Mouse (Mus musculus) urinary bladder, adult 2 months (tissue): ENCODE measurements around the gene Otp. TPM values are rescaled to one million over a fixed set of nuclear protein-coding genes. Genes with fewer than 3 reads are reported as not detected.

Source experiments
- DNase-seq: peaks from one replicate; pipeline ENCODE4 v3.0.0; 2022; ENCODE audit warnings: low spot score
- polyA plus RNA-seq: library from polyadenylated mRNA; depleted of rRNA; stranded (reverse); fragments of >200 nt; gene quantifications from 2 replicates; pipeline ENCODE4 v1.2.3, GENCODE M21; 2012

Gene Otp
- polyA plus RNA-seq, 1 experiment: not detected

DNA sequence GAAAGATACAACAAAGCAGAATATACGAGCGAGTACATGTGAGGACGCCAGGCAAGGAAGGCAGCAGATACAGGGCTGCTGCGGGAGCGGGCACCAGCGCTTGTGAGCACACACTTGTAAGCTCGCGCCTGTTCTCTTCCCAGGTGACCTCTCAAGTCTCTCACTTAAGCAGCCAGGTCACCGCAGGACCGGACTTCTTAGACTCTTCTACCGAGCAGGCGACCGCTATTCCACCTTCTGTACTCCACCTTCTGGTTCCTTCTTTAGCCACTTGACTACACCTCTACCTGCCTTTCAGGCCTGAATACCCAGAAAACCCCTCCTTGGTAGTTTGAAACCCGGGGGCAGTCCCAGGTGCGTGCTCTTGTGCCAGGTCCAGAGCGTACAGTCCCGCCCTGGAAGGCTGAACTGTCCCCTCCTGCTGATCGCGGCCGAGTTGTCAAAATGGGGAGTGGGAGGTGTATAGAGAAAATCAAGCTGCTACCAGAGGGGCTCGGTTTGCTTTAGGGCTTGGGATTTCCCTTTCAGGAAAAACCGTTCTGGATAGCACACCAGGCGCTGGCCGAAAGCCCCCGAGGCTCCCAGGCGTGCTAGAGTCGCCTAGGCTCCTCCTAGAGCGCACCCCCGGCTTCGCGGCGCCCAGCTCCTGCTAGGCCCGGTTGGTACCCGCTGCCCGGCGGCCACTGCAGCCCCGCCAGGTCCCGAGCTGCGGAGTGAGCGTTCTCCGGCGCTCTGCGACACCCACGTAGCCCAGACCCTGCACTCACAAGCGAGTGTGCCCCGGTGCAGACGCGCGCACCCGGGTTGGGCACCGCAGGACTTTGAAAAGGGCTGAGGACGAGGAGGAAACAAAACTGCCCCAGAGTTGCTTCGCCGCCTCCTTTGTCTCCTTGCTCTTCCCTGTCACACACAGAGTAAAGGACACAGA, 2.0 kb upstream of the Otp start:
- no peak for DNase-seq

DNA sequence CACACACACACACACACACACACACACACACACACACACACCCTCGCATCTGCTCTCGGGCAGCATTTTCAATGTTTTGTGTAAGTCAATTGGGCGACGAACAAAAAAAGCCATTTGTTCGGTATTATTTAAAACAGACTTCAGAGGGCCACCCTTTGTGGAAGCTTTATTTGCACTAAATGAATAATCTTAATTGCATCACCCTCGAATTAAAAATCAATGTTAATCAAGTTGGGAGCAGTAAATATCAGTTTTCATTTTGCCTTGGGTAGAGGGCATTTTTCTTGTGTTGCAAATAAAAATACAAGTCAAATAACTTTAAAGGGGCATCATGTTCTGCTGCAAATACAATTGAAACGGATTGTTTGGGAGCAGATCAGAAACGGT, 1.4 kb upstream of the Otp start:
- DNase-seq: no peak

DNA sequence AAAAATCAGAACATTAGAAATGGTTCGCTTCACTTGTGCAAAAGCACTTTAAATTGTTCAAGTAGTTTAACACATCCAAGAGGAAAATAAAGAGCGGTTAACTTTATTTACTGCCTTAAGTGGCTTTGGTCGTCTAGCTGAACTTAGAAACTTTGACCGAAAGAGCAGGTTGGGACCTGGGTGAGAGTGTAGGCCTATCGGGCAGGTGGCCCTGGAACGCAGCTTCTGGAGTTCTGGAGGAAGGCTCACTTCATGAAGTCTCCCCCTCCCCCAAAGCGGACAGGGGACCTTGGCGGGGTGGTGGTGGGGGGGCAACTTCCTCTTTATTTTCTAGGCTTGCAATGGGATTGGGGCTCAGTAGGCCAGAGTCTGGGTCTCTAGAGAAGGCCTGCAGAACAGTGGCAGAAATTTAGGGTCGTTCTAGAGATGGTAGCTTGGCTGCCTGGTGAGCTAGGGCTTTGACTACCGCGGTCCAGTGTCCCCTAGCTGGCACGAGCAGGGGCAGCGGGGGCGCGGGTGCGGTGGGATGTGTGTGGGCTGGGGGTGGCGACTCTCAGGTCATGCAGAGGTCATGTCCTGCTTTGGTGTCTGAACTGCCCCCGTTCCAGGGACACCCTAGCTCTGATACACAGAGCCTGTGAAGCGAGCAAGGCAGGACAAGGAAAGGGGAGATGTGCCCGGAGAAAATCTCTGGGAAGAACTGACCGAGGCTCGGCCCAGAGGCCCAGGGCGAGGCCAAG, 576 bp upstream of the Otp start:
- DNase-seq: no peak

DNA sequence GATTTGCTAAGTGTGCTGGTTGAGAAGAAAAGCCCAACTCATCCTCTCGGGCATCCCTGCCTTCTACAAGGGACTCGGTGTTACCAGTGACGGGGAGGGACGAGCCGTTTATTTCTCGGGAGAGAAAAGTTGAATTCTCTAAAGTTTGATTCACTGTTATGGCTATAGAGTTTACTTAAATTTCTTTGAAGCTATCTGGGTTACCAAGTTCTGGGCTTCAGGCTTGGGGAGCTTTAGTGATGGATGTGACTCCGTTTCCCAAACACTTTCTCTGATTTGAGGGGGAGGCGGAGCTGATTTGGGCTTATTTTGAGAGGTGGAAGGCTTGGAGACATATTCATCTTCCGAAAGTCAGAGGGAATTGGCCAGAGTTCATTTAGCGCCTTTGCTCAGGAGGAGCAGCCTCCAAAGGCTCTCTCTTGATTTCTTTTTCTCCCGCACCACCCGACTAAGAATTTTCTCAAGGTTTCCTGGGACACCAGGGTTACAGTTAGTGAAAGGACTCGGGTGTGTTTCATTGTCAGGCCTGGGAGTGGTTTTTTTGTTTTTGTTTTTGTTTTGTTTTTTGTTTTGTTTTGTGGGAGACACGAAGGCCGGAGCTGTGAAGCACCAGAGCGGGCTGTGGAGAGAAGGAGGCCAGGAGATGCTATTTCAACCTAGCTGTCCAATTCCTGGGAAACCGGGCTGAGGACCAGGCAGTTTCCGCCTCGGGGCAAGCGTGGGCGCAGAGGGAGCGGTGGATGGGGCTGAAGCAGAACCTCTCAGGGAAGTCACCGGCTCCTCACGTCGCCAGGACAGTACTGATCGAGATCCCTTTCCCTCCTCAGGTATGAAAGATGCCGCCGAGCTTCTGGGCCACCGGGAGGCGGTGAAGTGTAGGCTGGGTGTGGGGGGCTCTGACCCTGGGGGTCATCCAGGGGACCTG, 1.1 kb downstream of the Otp start:
- no peak for DNase-seq

DNA sequence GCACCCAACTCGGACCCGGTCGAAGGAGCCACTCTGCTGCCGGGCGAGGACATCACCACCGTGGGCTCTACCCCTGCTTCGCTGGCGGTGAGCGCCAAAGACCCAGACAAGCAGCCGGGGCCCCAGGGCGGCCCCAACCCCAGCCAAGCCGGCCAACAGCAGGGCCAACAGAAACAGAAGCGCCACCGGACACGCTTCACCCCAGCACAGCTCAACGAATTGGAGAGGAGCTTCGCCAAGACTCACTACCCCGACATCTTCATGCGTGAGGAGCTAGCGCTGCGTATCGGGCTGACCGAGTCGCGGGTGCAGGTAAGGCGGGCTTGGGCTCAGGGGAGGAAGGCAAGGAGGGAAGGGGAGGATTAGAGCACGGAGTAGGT, 1.8 kb downstream of the Otp start:
- DNase-seq: no peak

DNA sequence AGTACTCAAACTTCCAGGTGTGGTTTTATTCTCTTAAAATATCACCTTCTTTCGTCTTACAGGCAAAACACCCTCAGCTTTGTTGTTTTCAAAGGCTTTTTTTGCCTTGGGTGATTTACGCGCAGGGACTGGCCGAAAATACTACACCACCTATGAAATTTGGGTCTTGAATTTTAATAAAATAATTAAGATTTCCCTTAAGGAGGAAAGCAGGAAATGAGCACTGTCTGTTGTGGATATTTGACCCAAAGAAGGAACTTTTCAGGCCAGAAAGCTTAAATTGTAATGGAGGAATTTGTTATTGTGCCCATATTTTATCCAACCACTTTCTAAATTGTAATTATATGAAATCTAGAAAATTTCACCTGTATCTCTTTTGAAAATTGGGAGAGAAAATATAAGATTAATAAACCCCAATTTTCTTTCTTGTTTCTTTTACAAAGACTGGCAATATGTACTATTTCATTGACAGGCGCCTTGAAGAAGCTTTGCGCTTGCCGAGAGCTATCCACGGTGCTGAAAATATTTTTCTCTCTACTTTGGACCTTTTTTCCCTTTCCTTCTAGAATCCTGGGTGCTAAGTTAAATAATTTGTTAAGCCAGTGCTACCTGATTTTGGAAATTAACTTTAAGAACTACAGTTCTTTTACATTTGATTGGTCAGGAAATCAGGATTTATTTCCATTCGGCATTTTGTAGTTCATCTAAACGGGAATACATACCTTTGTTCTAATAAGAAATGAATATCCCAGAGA, 2.8 kb downstream of the Otp start:
- DNase-seq: no peak

DNA sequence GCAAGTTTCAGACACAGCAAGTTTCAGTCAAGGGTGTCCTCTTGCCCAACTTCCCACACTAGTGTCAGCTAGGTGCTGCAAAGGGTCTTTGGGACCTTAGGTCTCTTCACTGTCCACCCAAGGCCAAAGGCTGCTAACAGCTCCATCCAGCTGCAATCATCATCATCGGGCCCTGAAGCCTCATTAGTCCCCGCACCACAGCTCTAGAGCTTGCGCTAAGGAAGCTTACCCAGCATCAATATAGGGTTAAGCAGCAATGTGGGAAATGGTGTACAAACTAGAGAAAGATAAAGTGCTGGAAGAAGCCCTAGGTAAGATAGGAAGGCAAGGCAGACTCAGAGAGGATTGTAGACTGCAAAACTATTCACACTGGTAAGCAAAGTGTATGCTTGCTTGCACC, 5.8 kb downstream of the Otp start:
- no peak for DNase-seq

DNA sequence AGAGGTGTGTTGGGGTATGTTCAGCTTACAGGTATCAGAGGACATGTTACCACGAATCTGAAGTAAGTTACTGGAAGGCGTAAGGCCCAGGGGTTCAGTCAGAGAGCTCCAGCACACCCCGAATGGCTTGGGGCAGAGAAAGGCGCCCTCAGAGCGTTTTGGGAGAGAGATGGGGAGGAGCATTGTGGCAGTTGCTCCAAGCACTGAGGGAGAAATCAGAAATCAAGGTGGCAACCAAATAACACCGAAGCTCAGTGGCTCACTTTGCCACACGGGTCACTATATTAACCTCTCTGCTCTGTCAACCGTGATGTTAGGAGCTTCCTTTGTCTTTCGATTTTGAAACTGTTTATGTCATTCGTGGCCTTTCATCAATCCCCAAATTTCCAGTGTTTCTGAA, 6.8 kb downstream of the Otp start:
- no peak for DNase-seq

DNA sequence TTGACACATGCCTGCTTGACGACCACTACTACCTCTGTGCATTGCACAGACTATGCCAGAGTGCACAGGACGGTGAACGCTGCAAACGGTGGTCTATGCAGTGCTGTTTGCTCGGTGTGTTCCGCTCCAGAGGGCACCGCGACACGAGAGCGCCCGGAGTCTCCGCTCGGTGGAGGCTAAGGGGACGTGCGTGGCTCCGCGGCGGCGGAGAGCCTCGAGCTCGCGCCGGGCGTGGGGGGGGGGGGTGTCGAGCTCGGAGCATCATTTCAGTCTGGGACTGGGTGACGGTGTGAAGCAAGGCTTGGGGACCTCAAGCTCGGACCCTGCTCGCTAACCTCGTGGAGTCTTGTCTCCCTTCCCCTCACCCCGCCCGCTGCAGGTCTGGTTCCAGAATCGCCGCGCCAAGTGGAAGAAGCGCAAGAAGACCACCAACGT, 7.3 kb downstream of the Otp start:
- no peak for DNase-seq

DNA sequence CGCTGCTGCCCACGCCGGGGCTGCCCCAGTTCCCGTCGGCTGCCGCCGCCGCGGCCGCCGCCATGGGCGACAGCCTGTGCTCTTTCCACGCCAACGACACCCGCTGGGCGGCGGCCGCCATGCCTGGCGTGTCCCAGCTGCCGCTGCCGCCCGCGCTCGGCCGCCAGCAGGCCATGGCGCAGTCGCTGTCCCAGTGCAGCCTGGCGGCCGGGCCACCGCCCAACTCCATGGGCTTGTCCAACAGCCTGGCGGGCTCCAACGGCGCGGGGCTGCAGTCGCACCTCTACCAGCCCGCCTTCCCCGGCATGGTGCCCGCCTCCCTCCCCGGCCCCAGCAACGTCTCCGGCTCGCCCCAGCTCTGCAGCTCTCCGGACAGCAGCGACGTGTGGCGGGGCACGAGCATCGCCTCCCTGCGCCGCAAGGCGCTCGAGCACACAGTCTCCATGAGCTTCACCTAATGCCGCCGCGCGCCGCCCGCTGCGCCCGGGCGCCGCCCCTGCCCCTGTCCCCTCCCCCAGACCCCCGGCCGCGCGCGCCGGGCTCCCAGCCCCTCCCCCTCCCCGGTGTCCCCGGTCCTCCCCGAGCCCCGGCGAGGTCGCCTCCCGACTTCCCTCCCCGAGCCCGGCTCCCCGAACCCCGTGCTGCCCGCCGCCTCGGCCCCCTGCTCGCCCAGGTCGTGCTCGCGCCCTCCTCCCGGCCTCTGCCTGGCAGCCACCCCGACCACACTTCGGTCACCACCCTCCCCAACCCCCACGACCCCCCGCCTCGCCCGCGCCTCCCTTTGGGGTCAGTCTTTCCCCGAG, 8.0 kb downstream of the Otp start:
- DNase-seq: no peak

DNA sequence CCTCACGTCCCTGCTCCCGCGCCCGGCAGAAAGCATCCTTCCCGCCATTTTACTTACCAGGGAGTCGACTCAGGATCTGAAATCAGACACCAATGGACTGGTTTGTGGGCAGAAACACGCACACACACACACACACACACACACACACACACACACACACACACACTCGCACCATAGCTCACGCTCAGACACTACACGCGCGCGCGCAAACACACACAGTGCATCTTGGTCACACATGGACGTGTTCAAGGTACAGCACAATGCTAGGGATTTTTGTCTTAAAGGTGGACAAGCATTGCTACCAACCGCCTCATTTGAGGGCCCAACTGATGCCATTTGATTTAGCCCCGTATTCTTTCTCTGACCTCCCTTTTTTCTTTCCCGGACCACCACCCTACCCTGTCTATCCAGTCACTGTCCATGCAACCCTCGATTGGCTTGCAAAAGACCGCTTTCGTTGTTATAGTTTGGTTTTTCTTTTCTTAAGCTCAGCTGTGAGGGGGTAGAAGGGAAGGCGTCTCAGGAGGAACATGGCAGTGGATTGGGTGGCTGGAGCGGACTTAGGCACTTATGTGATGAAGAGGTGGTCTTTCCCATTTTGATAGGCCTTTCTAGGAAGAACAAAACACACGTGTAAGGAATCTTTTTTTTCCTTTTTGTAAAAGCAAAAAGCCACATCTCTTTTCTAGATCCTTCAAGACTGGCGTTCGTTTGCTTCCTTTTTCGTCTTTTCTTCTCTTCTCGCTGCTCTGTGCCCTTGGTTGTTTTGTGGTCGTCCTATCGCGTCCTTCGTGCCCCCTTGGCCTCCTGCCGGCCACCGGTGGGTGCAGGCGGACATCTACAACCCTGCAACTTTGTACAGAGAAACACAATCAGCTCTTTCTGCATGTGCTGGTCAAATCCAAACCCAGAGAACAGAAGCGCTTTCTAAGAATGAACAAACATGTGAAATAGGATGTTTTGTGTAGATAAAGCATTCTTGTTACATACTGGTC, 8.9 kb downstream of the Otp start:
- no peak for DNase-seq

DNA sequence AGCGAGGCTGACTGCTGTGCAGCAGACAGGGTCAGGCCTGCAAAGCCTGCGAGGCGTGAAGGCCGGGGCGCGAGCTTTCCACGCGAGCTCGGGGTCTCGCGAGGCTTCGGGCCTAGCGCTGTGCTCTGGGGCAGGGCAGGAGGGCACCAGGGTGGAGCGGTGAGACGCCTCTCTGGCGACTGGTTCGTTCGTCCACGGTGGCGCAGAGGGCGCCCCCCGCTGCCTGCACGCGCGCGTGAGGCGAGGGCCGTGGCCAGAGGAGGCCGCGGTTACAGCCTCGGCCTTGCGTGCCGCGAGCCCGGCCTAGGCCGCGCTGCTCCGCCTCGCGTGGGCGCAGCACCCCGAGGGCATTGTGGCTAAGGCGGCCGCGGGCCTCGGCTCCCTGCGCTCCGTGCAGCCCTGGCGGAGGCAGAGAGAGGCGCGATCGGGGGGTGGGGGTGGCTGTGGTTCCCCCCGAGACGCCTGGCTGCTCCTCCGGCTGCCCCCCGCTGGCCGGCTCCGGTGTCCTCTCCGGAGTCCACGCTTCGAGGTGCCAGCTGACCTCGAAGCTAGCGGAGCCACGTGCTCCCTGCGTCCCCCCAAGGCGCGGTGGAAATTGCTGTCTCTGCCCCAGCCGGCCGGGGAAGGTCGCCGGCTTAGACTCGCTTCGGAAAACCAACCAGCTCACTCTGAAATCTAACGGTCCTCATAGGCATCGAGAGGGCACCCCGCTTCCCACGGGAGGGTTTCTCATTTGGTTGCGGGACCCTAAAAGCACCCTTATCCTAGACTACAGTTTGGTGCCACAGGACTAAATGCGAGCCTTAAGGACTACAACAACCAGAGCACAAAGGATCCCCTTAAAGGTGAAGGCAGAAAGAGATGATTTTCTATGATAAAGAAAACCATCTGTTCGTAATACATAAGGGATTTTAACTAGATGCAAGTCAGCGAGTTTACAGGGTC, 10.2 kb downstream of the Otp start:
- DNase-seq: no peak

DNA sequence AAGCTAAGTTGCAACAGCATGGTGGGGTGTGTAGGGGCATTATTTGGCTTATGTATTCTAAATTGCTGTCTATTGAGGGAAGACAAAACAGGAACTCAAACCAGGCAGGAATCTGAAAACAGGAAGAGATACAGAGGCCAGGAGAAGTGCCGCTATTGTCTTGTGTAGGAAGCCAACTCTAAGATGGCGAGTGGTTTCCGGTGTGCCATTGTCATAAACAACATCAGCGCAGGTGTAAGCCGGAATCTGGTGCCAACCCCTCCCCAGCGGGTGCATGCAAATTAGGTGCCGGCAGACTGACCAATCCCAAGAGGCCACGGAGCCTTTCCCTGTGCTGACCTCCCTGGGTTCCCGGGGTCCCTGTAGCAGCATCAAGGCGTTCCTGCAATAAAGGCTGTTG, 32.4 kb downstream of the Otp start:
- DNase-seq: no peak

DNA sequence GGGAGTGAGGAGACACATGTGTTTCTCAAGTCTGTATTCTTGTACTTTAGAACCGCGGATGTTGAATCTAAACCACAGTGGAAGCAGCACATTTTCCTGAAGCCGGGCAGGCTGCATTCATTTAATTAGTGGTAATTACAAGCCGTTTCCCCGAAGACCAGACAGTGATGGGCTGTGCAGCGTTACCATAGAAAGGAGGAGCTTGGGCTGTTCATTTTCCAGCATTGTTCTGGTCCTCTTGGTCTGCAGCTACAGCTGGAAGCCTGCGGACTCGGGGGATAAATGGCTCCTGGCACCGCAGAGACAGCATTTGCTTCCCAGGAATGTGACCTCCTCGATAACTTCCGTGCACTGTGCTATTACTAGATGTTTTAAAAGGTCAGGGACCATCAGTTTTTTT, 37.6 kb downstream of the Otp start:
- DNase-seq: no peak

DNA sequence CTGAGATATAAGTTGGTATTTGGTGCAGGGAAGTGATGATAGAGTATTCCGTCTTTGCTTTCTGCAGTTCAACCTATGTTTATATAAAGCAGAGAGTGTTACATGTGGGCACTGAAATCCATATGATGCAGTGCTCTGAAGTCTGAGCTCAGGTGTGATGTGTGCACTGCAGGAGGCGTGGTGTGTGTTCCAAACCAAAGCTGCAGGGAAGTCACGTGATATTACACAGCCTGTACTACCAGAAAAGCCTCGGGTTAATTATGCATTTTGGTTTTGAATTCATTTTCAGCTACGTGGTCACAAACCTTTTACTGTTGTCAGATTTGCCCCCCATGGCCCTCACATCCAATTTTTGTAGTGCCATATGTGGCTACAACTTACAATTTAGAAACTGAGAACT, 40.3 kb downstream of the Otp start:
- DNase-seq: no peak

DNA sequence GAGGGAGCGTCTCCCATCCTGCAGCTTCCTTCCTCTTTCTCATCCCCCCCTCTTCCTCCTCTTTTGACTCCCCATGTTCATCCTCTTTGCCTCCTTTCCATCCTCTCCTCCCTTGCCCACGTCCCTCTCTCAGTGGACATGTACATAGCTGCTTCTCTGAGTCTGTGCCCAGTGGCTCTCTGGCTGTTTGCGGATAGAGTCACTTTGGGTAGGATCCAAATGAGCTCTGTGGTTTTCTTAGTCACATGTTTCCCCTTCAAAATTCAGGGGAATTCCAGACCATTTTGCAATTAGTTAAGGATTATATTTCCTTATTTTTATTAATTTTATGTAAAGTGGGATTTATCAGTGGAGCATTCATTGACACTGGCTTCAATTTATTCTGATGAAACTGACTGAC, 52.7 kb downstream of the Otp start:
- DNase-seq: no peak
